Mouse (Mus musculus) myocyte (in vitro differentiated cells): ENCODE measurements at regions not wholly inside any gene's neighbourhood (a gene's known extent, or its start where the extent isn't known, plus 50 kb on each side); places are given as distances from the start of the nearest gene placed in this dataset.

ENCODE experiments used
- CEBPB ChIP-seq: IDR thresholded peaks from 2 replicates; pipeline ENCODE4 v1.6.1; 2011; ENCODE audit warnings: mild to moderate bottlenecking, moderate library complexity; ENCODE audit not compliant: poor library complexity, insufficient read depth, severe bottlenecking
- E2F4 ChIP-seq: IDR thresholded peaks from one replicate; pipeline ENCODE4 v1.6.1; 2011; ENCODE audit warnings: mild to moderate bottlenecking, control low read depth, moderate library complexity; ENCODE audit not compliant: insufficient read depth
- MAX ChIP-seq: IDR thresholded peaks from one replicate; pipeline ENCODE4 v1.6.1; 2011; ENCODE audit warnings: low read depth, mild to moderate bottlenecking, control low read depth
- MYOD1 ChIP-seq, 3 experiments: IDR thresholded peaks; one replicate each; pipeline ENCODE4 v1.6.1; 2011; ENCODE audit warnings: control low read depth in 2 of 3, low read depth in 2 of 3, mild to moderate bottlenecking in 2 of 3, moderate library complexity in 1 of 3; ENCODE audit not compliant: insufficient read length in 2 of 3, control insufficient read depth in 1 of 3
- POLR2A ChIP-seq: IDR thresholded peaks from one replicate; pipeline ENCODE4 v1.6.1; 2011; ENCODE audit warnings: low read depth, mild to moderate bottlenecking, control low read depth, moderate library complexity; ENCODE audit not compliant: insufficient read length
- TCF12 ChIP-seq: IDR thresholded peaks from one replicate; pipeline ENCODE4 v1.6.1; 2011; ENCODE audit warnings: mild to moderate bottlenecking, control low read depth; ENCODE audit not compliant: poor library complexity, insufficient read depth, severe bottlenecking
- USF1 ChIP-seq: IDR thresholded peaks from one replicate; pipeline ENCODE4 v1.6.1; 2011; ENCODE audit warnings: low read depth, mild to moderate bottlenecking, control low read depth, moderate library complexity

DNA sequence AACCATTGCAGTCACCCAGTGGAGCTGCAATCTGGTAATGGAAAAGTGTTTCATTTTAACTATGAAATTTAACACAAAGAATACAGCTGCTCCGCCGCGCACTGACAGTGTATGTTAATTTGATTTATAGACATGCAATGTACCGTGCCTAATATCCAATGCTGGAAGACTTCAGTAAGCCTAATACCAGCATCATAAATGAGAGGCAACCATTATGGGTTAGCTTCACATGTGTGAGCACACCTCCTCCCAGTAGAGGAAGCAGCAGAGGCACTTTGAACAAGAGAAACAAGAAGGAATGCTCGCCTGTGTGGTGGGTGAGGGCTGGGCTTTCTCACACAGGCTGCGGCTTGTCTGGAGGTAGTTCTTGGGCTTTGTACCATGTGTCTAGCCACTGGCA, 519.7 kb downstream of the Slc4a3 start:
- TF ChIP-seq POLR2A (no peak), E2F4 (no peak), MYOD1 (IDR thresholded peaks at IDR 0.05; ENCODE audit: control insufficient read depth in 1 of 3, insufficient read length in 2 of 3, low read depth in 2 of 3) (no peak), USF1 (no peak), MAX (no peak), TCF12 (no peak), CEBPB (no peak)
